Mouse (Mus musculus) layer of hippocampus, adult 11-12 months (tissue): ENCODE data around the gene Rps8.

Experiments
- DNase-seq: peaks from one replicate; pipeline ENCODE4 v3.0.0; 2022; ENCODE audit warnings: low spot score

The Rps8 gene

DNA sequence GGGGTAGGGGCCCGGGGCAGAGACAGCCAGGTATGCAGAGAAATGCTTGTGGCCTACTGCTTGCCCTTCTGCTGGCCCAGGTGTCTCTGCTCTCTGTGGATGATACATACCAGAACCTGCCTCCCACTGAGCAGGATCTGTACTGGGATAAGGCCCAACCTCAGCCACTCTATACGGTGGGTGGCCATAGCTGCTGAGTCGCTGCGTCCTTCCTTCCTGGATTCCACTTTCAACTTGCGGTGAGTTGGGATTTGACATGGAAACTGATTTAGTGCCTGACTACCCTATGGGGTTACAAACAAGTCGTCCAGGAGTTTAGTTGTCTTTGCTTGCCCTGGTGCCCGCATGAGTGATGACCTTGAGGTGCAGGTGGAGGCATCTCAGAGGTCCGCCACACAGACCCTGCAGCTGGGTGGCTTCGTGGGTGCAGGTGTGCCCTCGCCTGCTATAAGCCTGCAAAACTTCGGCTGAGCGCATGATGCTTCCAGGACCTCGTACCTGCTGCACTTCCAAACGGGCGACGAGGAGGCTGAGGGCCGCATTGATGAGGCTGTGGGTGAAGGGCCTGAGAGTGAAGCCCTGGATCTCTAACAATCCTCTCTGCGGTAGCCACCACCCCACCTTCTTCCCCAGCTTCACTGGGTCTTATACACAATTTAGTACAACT, 7.9 kb downstream of the Rps8 start:
- DNase-seq: no peak

DNA sequence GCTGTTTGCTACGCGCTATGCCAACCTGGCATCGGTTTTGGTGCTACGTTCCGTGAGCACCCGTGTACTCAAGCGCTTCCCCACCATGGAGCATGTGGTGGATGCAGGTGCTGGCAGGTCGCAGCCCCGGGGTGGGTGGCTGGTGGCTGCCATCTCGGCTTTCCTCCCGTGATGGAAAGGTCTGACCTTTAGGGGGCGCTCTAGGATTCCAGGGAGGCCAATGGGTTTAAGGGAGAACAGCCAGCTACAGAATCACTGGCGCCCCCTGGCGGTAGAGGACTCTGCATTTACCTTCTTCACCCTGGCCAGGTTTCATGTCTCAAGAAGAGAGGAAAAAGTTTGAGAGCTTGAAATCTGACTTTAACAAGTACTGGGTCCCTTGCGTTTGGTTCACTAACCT, 9.9 kb downstream of the Rps8 start:
- peak; percentile 90 for DNase-seq

DNA sequence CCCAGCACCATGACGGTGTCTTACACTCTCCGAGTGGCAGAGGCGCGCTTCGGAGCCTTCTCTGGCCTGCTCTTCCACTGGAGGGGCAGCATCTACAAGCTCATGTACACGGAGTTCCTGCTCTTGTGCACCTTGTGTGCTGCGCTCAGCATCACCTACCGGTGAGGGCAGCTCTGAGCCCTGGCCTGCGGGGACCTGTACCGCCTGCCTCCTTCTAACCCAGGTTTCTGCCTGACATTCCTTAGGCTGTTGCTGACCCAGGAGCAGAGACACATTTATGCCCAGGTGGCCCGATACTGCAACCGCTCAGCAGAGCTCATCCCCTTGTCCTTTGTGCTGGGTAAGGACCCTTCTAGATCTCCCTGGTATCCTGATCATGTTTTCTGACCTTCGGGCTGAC, 10.8 kb downstream of the Rps8 start:
- no peak for DNase-seq

DNA sequence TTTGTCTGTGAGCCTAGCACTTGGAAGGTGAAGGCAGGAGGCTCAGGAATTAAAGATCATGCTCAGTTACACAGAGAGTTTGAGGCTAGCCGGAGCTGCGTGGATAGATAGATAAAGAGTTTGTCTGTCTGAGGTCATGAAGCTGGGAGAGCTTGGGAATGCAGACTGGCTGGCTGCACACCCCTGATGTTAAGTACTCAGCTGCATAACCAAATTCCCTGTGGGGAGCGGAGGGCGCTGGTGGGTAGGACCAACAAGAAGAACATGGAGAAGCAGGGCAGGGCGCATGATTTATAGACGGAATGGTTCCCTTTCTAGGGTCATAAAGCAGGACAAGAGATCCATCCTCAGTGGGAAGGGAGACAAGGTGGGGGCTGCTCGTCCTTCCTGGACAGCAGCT, 13.0 kb downstream of the Rps8 start:
- DNase-seq: no peak

DNA sequence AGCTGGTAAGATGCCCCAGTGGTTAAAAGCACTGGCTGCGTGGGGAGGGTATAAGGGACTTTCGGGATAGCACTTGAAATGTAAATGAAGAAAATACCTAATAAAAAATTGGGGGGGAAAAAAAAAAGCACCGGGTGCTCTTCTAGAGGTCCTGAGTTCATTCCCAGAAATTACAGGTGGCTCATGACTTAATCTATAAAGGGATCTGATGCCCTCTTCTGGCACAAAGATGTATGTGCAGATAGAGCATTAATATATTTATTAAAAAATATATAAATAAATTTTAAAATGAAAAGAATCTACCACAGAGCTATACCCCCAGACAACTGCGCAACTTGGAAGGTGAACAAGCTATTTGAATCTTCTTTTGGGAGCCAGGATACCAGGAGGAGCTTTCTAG, 15.4 kb downstream of the Rps8 start:
- no peak for DNase-seq

DNA sequence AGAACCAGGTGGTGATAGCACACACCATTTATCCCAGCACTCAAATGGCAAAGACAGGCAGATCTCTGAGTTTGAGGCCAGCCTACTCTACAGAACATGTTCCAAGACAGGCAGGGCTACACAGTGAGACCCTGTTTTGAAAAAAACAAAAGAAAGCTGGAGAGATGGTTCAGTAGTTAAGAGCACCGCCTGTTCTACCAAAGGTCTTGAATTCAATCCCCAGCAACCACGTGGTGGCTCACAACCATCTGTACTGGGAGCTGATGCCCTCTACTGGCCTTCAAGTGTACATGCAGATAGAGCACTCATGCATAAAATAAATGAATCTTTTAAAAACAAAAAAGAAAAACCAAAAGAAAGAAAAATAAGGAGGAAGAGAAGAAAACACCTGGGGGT, 16.8 kb downstream of the Rps8 start:
- no peak for DNase-seq

GRCm38 (mm10) chr4:117138295-117139216, 17.5 kb downstream of the Rps8 start:
- DNase-seq: no peak

GRCm38 (mm10) chr4:117136034-117136433, 20.0 kb downstream of the Rps8 start:
- DNase-seq: no peak

DNA sequence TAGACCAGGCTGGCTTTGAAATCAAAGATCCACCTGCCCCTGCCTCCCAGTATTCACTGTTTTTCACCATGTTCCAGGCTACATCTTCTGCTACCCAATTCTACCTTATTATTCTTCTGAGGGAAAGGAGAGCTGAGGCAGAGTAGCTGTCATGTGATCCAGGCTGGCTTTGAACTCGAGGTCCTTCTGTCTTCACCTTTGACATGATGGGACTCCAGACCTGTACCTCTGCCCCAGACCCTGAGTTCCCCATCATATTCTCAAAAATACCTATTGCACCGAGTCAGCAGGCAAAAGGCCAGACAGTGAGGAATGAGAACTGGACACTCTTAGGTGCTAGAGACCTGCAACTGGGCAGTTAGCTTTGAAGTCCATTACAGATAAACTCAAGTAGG, 21.4 kb downstream of the Rps8 start:
- no peak for DNase-seq

- DNase-seq: peak; percentile 98
Measured at GRCm38 (mm10) chr4:117133817-117134600, 22.0 kb downstream of the Rps8 start, which contains the start of gene Plk3. Plk3 (minus strand) TSS chr4:117133963.

DNA sequence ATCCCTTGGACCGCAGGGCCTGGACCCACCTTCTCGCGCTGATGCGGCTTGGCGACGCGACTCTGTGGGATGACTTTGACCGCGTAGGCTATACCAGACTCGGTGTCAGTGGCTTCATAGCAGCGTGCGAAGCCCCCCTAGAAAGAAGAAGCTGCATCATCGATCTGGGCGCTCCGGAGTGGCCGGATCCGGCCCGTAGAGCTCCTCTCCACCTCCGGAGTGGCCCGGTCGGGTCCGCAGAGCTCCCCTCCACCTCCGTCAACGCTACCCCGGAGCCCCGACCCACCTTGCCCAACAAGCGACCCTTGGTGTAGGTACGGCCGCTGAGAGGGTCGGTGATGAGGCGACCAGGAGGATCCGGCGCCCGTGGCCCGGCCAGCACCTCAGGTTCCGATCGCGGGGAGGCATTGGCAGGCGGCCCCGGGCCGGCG, 22.7 kb downstream of the Rps8 start:
- DNase-seq: no peak

DNA sequence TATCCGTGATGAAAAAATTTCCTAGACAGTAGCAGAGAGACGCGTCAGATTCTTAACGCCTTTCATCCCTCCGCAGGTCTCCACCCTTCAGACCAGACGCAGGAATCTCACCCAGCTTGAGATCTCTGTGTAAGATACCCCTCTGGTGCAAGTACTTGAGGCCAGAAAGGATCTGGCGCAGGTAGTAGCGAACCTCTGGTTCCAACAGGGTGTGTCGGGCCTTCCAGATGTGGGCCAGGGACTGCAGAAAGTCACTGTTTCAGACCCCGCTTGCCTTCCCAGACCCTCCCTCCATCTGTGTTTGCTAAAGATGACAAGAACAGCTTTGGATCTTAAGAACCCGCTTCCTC, 23.3 kb downstream of the Rps8 start:
- no peak for DNase-seq

GRCm38 (mm10) chr4:117131890-117132793, 23.9 kb downstream of the Rps8 start:
- peak; percentile 53 for DNase-seq

- no peak for DNase-seq
Measured at GRCm38 (mm10) chr4:117131198-117131597, 24.8 kb downstream of the Rps8 start.

DNA sequence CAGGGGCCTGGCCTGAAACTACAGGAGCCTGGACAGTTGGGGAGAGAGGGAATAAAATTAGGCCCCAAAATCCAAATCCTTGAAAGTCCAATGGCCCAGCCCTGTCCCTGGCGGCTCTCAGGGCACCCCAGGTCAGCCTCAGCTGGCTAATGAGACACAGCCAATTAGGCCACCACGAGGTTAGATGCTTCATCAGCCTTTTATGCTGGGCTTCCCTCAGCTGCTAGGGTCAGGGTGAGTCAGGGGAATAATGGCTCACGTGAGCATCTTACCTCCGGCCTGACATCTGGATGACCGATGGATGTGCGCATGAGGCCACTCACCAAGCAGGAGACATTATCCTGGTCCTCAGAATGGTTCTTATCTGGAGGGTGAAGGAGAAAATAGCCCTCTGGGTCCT, 25.3 kb downstream of the Rps8 start:
- DNase-seq: no peak

GRCm38 (mm10) chr4:117127991-117128686, 27.9 kb downstream of the Rps8 start:
- no peak for DNase-seq

DNA sequence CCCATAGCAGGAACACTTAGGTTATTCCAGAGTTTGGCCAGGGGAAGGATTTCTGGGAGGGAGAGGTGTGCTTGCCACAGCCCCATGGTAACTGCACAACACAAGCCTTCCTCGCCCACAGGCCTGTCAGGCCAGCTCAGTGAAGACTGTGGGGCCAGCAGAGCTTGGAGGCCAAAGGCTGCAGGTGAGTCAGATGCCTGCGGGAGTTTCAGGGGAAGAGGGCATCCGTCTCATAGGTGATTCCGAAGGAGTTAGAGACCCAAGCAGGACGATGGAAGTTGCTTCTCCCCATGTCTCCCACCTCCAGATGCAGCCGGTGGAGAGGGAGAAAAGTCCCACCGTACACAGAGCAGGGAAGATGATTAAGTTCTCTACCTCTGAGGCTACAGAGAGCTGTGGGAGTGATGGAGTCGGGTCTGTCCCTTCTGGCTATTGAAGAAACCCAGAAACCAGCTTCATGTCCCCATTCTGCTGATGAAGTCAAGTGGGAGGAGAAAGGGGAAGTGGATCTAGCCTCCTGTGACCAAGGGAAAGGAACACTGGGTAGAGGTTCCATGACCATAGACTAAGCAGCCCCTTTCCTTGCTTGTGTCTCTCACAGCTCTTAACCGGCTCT, 29.3 kb downstream of the Rps8 start, which contains the start of gene Tctex1d4:
Tctex1d4 (plus strand) TSS at position 120 of the 616 bp plus-strand sequence.
- no peak for DNase-seq

DNA sequence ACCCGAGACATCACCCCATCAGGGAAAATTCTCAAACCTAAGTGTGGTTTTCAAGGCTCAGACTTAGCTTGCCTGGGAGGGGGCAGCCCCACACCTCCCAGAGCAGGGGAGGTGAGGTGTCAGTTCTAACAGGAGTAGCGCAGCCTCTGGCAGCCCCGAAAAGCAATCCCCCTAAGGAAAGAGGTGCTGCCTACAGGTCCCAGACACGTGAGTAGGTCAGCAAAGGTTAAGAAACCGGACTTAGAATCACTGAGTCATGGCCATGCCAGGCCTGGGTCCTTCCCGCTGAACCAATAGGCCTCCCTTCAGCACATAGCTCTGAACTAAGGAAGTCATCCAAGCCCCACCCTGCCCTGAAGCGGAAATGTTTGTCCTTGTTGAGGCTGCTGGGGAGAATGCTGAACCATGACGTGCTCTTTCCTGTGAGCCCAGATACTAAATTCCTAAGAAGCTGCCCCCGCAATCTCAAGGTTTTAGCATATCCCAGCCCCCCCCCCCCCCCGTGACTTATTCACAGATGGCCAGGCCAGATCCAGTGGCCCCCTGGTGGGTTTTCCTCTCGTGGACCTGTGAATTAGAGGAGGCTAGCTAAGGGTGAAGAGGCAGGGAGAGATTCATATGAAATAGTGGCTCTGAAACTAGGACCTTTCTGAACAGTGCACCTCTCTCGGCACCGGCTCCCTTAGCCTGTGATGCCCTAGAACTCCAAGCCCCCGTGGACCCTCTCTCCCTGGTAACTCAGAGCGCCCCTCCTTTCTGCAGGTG, 30.0 kb downstream of the Rps8 start:
- DNase-seq: peak; percentile 65

DNA sequence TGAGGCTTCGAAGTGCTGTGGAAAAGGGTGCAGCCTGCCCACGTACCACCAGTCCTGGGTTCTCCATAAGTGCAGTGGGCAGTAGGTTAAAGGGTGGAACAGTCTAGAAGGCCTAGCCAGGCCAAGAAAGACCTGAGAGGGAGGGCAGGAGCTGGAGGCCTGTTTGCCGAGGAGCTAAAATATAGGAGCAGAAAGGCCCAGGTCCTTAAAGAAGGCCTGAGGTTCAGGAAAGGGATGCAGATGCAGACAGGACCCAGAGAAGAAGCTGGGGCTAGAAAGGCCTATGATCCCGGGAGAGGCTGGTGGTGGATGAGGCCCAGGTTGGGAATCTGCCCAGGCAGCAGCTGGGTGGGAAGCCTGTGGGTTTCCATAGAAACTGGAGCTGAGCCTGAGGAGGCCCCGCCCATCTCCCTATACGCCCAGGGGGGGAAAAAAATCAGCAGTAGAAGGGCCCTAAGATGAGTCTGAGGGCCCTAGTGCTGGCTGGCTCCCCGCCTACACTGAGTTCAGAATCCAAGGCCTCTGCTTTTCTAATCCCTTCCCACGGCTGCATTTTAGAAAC, 30.6 kb downstream of the Rps8 start, which contains the start of gene Btbd19:
Btbd19 (minus strand) TSS at position 378 of the 562 bp plus-strand sequence.
- peak; percentile 81 for DNase-seq
